Mouse (Mus musculus): ENCODE data around the gene Gm16223. TPM values are rescaled to one million over a fixed set of nuclear protein-coding genes. Genes with fewer than 3 reads are reported as not detected.

Gene Gm16223
- 0.08 TPM in 1 of 2 replicates, not detected in the other for polyA plus RNA-seq (2016; fragmentation: Nextera tagmentation; extraction: Ambion mirVana)

- ATAC-seq (ENCODE audit: low FRiP score, low read depth) = peak; percentile 87
- Histone ChIP-seq H3K27me3 (replicated peaks) (no peaks in the 10 kb centered on the region), H3K4me3 (no peak within 1 kb of the TSS), H3K9ac (no peak within 1 kb of the TSS), H3K36me3 (no peaks in the 10 kb centered on the region), H3K9me3 (no peaks in the 10 kb centered on the region), H3K4me2 (replicated peaks) (no peak within 1 kb of the TSS), H3K27ac (no peak within 1 kb of the TSS), H3K4me1 (no peaks in the 10 kb centered on the region)
- WGBS = 64% methylated on average over 10 of the region's 10 CpGs
These were observed at the start of gene Gm16223 for GRCm38 (mm10) chr5:42067476-42068187. Gene Gm16223, plus strand, starts transcription at chr5:42067960.

GRCm38 (mm10) chr5:42022029-42022428 lies 45.7 kb upstream of the Gm16223 start:
- Histone ChIP-seq H3K9me3 (no peaks in the 10 kb centered on the region), H3K27ac (no peak overlapping the region), H3K36me3 (no peaks in the 10 kb centered on the region), H3K27me3 (replicated peaks) (no peaks in the 10 kb centered on the region), H3K4me3 (no peak overlapping the region), H3K4me1 (no peaks in the 10 kb centered on the region), H3K4me2 (replicated peaks) (no peak overlapping the region), H3K9ac (no peak overlapping the region)
- ATAC-seq (ENCODE audit: low FRiP score, low read depth) = no peak
- WGBS = 84% methylated on average over 3 of the region's 3 CpGs

GRCm38 (mm10) chr5:42023521-42023920 lies 44.2 kb upstream of the Gm16223 start:
- Histone ChIP-seq H3K4me2 (replicated peaks) (no peak overlapping the region), H3K4me1 (no peaks in the 10 kb centered on the region), H3K27ac (no peak overlapping the region), H3K9me3 (no peaks in the 10 kb centered on the region), H3K4me3 (no peak overlapping the region), H3K9ac (no peak overlapping the region), H3K36me3 (no peaks in the 10 kb centered on the region), H3K27me3 (replicated peaks) (no peaks in the 10 kb centered on the region)
- 75% methylated on average over 1 of the region's 1 CpGs for WGBS
- ATAC-seq (ENCODE audit: low FRiP score, low read depth) = no peak

GRCm38 (mm10) chr5:42036388-42037082 lies 31.2 kb upstream of the Gm16223 start:
- Histone ChIP-seq H3K4me3 (no peak overlapping the region), H3K4me1 (no peaks in the 10 kb centered on the region), H3K4me2 (replicated peaks) (no peak overlapping the region), H3K36me3 (no peaks in the 10 kb centered on the region), H3K9me3 (no peaks in the 10 kb centered on the region), H3K27ac (no peak overlapping the region), H3K27me3 (replicated peaks) (no peaks in the 10 kb centered on the region), H3K9ac (no peak overlapping the region)
- no peak for ATAC-seq (ENCODE audit: low FRiP score, low read depth)
- WGBS = 73% methylated on average over 15 of the region's 15 CpGs

GRCm38 (mm10) chr5:42054636-42055035 lies 13.1 kb upstream of the Gm16223 start:
- no peak for ATAC-seq (ENCODE audit: low FRiP score, low read depth)
- H3K4me1 ChIP-seq = no peaks in the 10 kb centered on the region
- no peak overlapping the region for H3K4me3 ChIP-seq
- no peak overlapping the region for H3K27ac ChIP-seq
- no peak overlapping the region for H3K4me2 ChIP-seq (replicated peaks)
- H3K9ac ChIP-seq = no peak overlapping the region
- no peaks in the 10 kb centered on the region for H3K27me3 ChIP-seq (replicated peaks)
- H3K9me3 ChIP-seq = no peaks in the 10 kb centered on the region
- no peaks in the 10 kb centered on the region for H3K36me3 ChIP-seq
- 67% methylated on average over 4 of the region's 4 CpGs for WGBS

- ATAC-seq (ENCODE audit: low FRiP score, low read depth) = no peak
- H3K4me1 ChIP-seq = no peaks in the 10 kb centered on the region
- no peaks in the 10 kb centered on the region for H3K9me3 ChIP-seq
- WGBS = 94% methylated on average over 5 of the region's 5 CpGs
- no peak overlapping the region for H3K4me2 ChIP-seq (replicated peaks)
- no peak overlapping the region for H3K27ac ChIP-seq
- no peaks in the 10 kb centered on the region for H3K36me3 ChIP-seq
- no peak overlapping the region for H3K4me3 ChIP-seq
- no peak overlapping the region for H3K9ac ChIP-seq
- no peaks in the 10 kb centered on the region for H3K27me3 ChIP-seq (replicated peaks)
These were observed 12.6 kb upstream of the Gm16223 start for GRCm38 (mm10) chr5:42055151-42055550.

- Histone ChIP-seq H3K27ac (no peak overlapping the region), H3K4me2 (replicated peaks) (no peak overlapping the region), H3K4me3 (no peak overlapping the region), H3K9me3 (no peaks in the 10 kb centered on the region), H3K36me3 (no peaks in the 10 kb centered on the region), H3K27me3 (replicated peaks) (no peaks in the 10 kb centered on the region), H3K9ac (no peak overlapping the region), H3K4me1 (no peaks in the 10 kb centered on the region)
- 61% methylated on average over 2 of the region's 2 CpGs for WGBS
- no peak for ATAC-seq (ENCODE audit: low FRiP score, low read depth)
These were observed 2.7 kb upstream of the Gm16223 start for GRCm38 (mm10) chr5:42065090-42065489.

GRCm38 (mm10) chr5:42067075-42067474 lies 685 bp upstream of the Gm16223 start:
- ATAC-seq (ENCODE audit: low FRiP score, low read depth) = peak; percentile 42
- Histone ChIP-seq H3K27ac (no peak overlapping the region), H3K4me1 (no peaks in the 10 kb centered on the region), H3K36me3 (no peaks in the 10 kb centered on the region), H3K4me3 (no peak overlapping the region), H3K9me3 (no peaks in the 10 kb centered on the region), H3K4me2 (replicated peaks) (no peak overlapping the region), H3K9ac (no peak overlapping the region), H3K27me3 (replicated peaks) (no peaks in the 10 kb centered on the region)
- 78% methylated on average over 3 of the region's 3 CpGs for WGBS

GRCm38 (mm10) chr5:42068188-42068579 lies 424 bp downstream of the Gm16223 start:
- Histone ChIP-seq H3K27me3 (replicated peaks) (no peaks in the 10 kb centered on the region), H3K36me3 (no peaks in the 10 kb centered on the region), H3K27ac (no peak overlapping the region), H3K4me3 (no peak overlapping the region), H3K4me1 (no peaks in the 10 kb centered on the region), H3K9me3 (no peaks in the 10 kb centered on the region), H3K9ac (no peak overlapping the region), H3K4me2 (replicated peaks) (no peak overlapping the region)
- 82% methylated on average over 1 of the region's 1 CpGs for WGBS
- no peak for ATAC-seq (ENCODE audit: low FRiP score, low read depth)

GRCm38 (mm10) chr5:42116586-42117346 lies 49.0 kb downstream of the Gm16223 start:
- no peaks in the 10 kb centered on the region for H3K27me3 ChIP-seq (replicated peaks)
- no peak overlapping the region for H3K4me2 ChIP-seq (replicated peaks)
- H3K27ac ChIP-seq = no peak overlapping the region
- H3K4me1 ChIP-seq = no peaks in the 10 kb centered on the region
- no peak overlapping the region for H3K9ac ChIP-seq
- 80% methylated on average over 5 of the region's 5 CpGs for WGBS
- H3K4me3 ChIP-seq = no peak overlapping the region
- no peaks in the 10 kb centered on the region for H3K9me3 ChIP-seq
- no peaks in the 10 kb centered on the region for H3K36me3 ChIP-seq
- ATAC-seq (ENCODE audit: low FRiP score, low read depth) = no peak

GRCm38 (mm10) chr5:42125562-42125961 lies 57.8 kb downstream of the Gm16223 start:
- no peak for ATAC-seq (ENCODE audit: low FRiP score, low read depth)
- no peaks in the 10 kb centered on the region for H3K36me3 ChIP-seq
- H3K27me3 ChIP-seq (replicated peaks) = no peaks in the 10 kb centered on the region
- no peak overlapping the region for H3K9ac ChIP-seq
- no peak overlapping the region for H3K4me2 ChIP-seq (replicated peaks)
- no peak overlapping the region for H3K4me3 ChIP-seq
- no peaks in the 10 kb centered on the region for H3K9me3 ChIP-seq
- H3K4me1 ChIP-seq = no peaks in the 10 kb centered on the region
- no peak overlapping the region for H3K27ac ChIP-seq

- 73% methylated on average over 3 of the region's 3 CpGs for whole genome bisulfite sequencing
- Histone ChIP-seq H3K4me2 (replicated peaks) (no peak overlapping the region), H3K36me3 (no peaks in the 10 kb centered on the region), H3K9ac (no peak overlapping the region), H3K27me3 (replicated peaks) (no peaks in the 10 kb centered on the region), H3K4me3 (no peak overlapping the region), H3K4me1 (no peaks in the 10 kb centered on the region), H3K9me3 (no peaks in the 10 kb centered on the region), H3K27ac (no peak overlapping the region)
- no peak for ATAC-seq (ENCODE audit: low FRiP score, low read depth)
These were observed 87.9 kb downstream of the Gm16223 start for GRCm38 (mm10) chr5:42155626-42156025.

Data from neural tube, embryonic 12.5 days (tissue).